Mouse (Mus musculus) CH12.LX (cell line): ENCODE data around the gene Mttp. TPM values are rescaled to one million over a fixed set of nuclear protein-coding genes. Genes with fewer than 3 reads are reported as not detected.

Experiments
- DNase-seq: peaks from one replicate; pipeline ENCODE4 v3.0.0-alpha.2; 2013; ENCODE audit errors: extremely low read depth
- H3K27ac ChIP-seq: 2 replicates; pipeline ENCODE4 v1.5.1; 2012; ENCODE audit warnings: low read depth, mild to moderate bottlenecking, control low read depth, moderate library complexity; ENCODE audit not compliant: insufficient read depth
- H3K27me3 ChIP-seq: replicated peaks from 2 replicates; pipeline ENCODE3; 2012; ENCODE audit warnings: inconsistent platforms
- H3K36me3 ChIP-seq, 2 experiments: replicated peaks in 1 of 2; 2 replicates each; pipeline versions ENCODE3 to v1.6.1; 2012; ENCODE audit warnings: inconsistent platforms in 1 of 2, low read length in 1 of 2, mild to moderate bottlenecking in 1 of 2, mixed read lengths in 1 of 2, moderate library complexity in 1 of 2; ENCODE audit not compliant: control insufficient read depth in 1 of 2, insufficient read depth in 1 of 2
- H3K4me1 ChIP-seq, 2 experiments: 2 replicates each; pipeline ENCODE4 v1.6.1; 2012; ENCODE audit warnings: inconsistent platforms in 1 of 2, moderate library complexity in 1 of 2; ENCODE audit not compliant: insufficient read depth in 2 of 2, control insufficient read depth in 1 of 2
- H3K4me2 ChIP-seq: 2 replicates; pipeline ENCODE4 v1.6.1; 2012; ENCODE audit warnings: low read depth, mild to moderate bottlenecking, control low read depth; ENCODE audit not compliant: poor library complexity, insufficient read depth, severe bottlenecking
- H3K4me3 ChIP-seq, 3 experiments: fragments of 150-350 bp in 1 of 3; sonication (generic) in 1 of 3; replicated peaks in 1 of 3; 2 replicates each; pipeline versions ENCODE3 to v1.5.1; 2011 to 2012; ENCODE audit warnings: low read depth in 2 of 3, low read length in 2 of 3, mild to moderate bottlenecking in 2 of 3, moderate library complexity in 2 of 3, control low read depth in 1 of 3, improper control_type of control experiment in 1 of 3, inconsistent platforms in 1 of 3, mixed read lengths in 1 of 3; ENCODE audit not compliant: poor library complexity in 1 of 3
- H3K79me2 ChIP-seq: replicated peaks from 2 replicates; pipeline ENCODE4 v1.6.1; 2012; ENCODE audit warnings: mild to moderate bottlenecking, moderate library complexity; ENCODE audit not compliant: control insufficient read depth, poor library complexity, insufficient read depth, severe bottlenecking; ENCODE audit errors: extremely low read depth
- H3K9ac ChIP-seq: 2 replicates; pipeline ENCODE4 v1.6.1; 2012; ENCODE audit warnings: low read depth, mild to moderate bottlenecking, control low read depth, moderate library complexity; ENCODE audit not compliant: insufficient read depth
- H3K9me3 ChIP-seq: replicated peaks from 2 replicates; pipeline ENCODE3; 2012; ENCODE audit warnings: low read length, inconsistent platforms, mixed read lengths
- BHLHE40 ChIP-seq: IDR thresholded peaks from 2 replicates; pipeline ENCODE4 v1.6.1; 2011; ENCODE audit warnings: mild to moderate bottlenecking, low read depth, low read length, improper control_type of control experiment
- CHD1 ChIP-seq: IDR thresholded peaks from 2 replicates; pipeline ENCODE4 v1.6.1; 2012; ENCODE audit warnings: low read depth, low read length, improper control_type of control experiment, inconsistent platforms
- CHD2 ChIP-seq: IDR thresholded peaks from 2 replicates; pipeline ENCODE4 v1.6.1; 2011; ENCODE audit warnings: low read length, improper control_type of control experiment
- CTCF ChIP-seq, 2 experiments: IDR thresholded peaks in 1 of 2; conservative IDR thresholded peaks in 1 of 2; 2 replicates each; pipeline ENCODE4 v1.5.1; 2011 to 2012; ENCODE audit warnings: low read depth in 2 of 2, low read length in 2 of 2, improper control_type of control experiment in 1 of 2, inconsistent platforms in 1 of 2, mild to moderate bottlenecking in 1 of 2, moderate library complexity in 1 of 2
- E2F4 ChIP-seq: IDR thresholded peaks from 2 replicates; pipeline ENCODE4 v1.6.1; 2011; ENCODE audit warnings: low read depth, low read length, improper control_type of control experiment; ENCODE audit not compliant: insufficient replicate concordance
- ELF1 ChIP-seq: IDR thresholded peaks from 2 replicates; pipeline ENCODE4 v1.6.1; 2014; ENCODE audit warnings: low read depth, mild to moderate bottlenecking, inconsistent platforms, low read length, improper control_type of control experiment
- EP300 ChIP-seq: IDR thresholded peaks from 2 replicates; pipeline ENCODE4 v1.6.1; 2011; ENCODE audit warnings: low read length, improper control_type of control experiment
- ETS1 ChIP-seq: conservative IDR thresholded peaks from 2 replicates; pipeline ENCODE4 v1.6.1; 2012; ENCODE audit warnings: low read depth, mild to moderate bottlenecking, inconsistent platforms, low read length, improper control_type of control experiment, moderate library complexity
- GABPA ChIP-seq: IDR thresholded peaks from 2 replicates; pipeline ENCODE4 v1.6.1; 2012; ENCODE audit warnings: low read depth, low read length, improper control_type of control experiment, inconsistent platforms; ENCODE audit not compliant: insufficient replicate concordance
- HCFC1 ChIP-seq: IDR thresholded peaks from 2 replicates; pipeline ENCODE4 v1.6.1; 2012; ENCODE audit warnings: low read depth, mild to moderate bottlenecking, inconsistent platforms, low read length, improper control_type of control experiment
- IRF4 ChIP-seq: IDR thresholded peaks from 2 replicates; pipeline ENCODE4 v1.6.1; 2014; ENCODE audit warnings: low read depth, mild to moderate bottlenecking, inconsistent platforms, low read length, improper control_type of control experiment
- JUN ChIP-seq: IDR thresholded peaks from 2 replicates; pipeline ENCODE4 v1.6.1; 2011; ENCODE audit warnings: low read depth, mild to moderate bottlenecking, low read length, improper control_type of control experiment, moderate library complexity; ENCODE audit not compliant: insufficient read depth
- JUND ChIP-seq: conservative IDR thresholded peaks from 2 replicates; pipeline ENCODE4 v1.6.1; 2011; ENCODE audit warnings: low read depth, low read length, improper control_type of control experiment
- KAT2A ChIP-seq: IDR thresholded peaks from 2 replicates; pipeline ENCODE4 v1.6.1; 2012; ENCODE audit warnings: low read length, improper control_type of control experiment, inconsistent platforms; ENCODE audit not compliant: insufficient replicate concordance
- MAFK ChIP-seq: IDR thresholded peaks from 2 replicates; pipeline ENCODE4 v1.6.1; 2011; ENCODE audit warnings: low read length, improper control_type of control experiment; ENCODE audit not compliant: insufficient replicate concordance
- MAX ChIP-seq: IDR thresholded peaks from 2 replicates; pipeline ENCODE4 v1.6.1; 2011; ENCODE audit warnings: low read length, improper control_type of control experiment
- MAZ ChIP-seq: IDR thresholded peaks from 2 replicates; pipeline ENCODE4 v1.6.1; 2012; ENCODE audit warnings: low read depth, mild to moderate bottlenecking, inconsistent platforms, low read length, improper control_type of control experiment, moderate library complexity
- MEF2A ChIP-seq: IDR thresholded peaks from 2 replicates; pipeline ENCODE4 v1.6.1; 2014; ENCODE audit warnings: low read depth, mild to moderate bottlenecking, inconsistent platforms, low read length, improper control_type of control experiment, borderline replicate concordance
- MXI1 ChIP-seq: IDR thresholded peaks from 2 replicates; pipeline ENCODE4 v1.6.1; 2011; ENCODE audit warnings: mild to moderate bottlenecking, low read depth, low read length, improper control_type of control experiment
- MYC ChIP-seq: IDR thresholded peaks from 2 replicates; pipeline ENCODE4 v1.6.1; 2011; ENCODE audit warnings: low read depth, mild to moderate bottlenecking, improper control_type of control experiment, low read length
- NELFE ChIP-seq: IDR thresholded peaks from 2 replicates; pipeline ENCODE4 v1.6.1; 2011; ENCODE audit warnings: low read depth, low read length, improper control_type of control experiment
- NRF1 ChIP-seq: IDR thresholded peaks from 2 replicates; pipeline ENCODE4 v1.6.1; 2014; ENCODE audit warnings: low read depth, mild to moderate bottlenecking, inconsistent platforms, low read length, improper control_type of control experiment, moderate library complexity
- PAX5 ChIP-seq: IDR thresholded peaks from 2 replicates; pipeline ENCODE4 v1.6.1; 2012; ENCODE audit warnings: low read length, inconsistent platforms, mixed read lengths
- POLR2A ChIP-seq: IDR thresholded peaks from 2 replicates; pipeline ENCODE4 v1.6.1; 2011; ENCODE audit warnings: low read depth, mild to moderate bottlenecking, improper control_type of control experiment, low read length
- POLR2AphosphoS2 ChIP-seq: IDR thresholded peaks from 2 replicates; pipeline ENCODE4 v1.6.1; 2011; ENCODE audit warnings: low read depth, low read length, improper control_type of control experiment
- RAD21 ChIP-seq: IDR thresholded peaks from 2 replicates; pipeline ENCODE4 v1.6.1; 2011; ENCODE audit warnings: low read depth, mild to moderate bottlenecking, low read length, improper control_type of control experiment, moderate library complexity
- RCOR1 ChIP-seq: conservative IDR thresholded peaks from 2 replicates; pipeline ENCODE4 v1.6.1; 2012; ENCODE audit warnings: low read depth, mild to moderate bottlenecking, inconsistent platforms, low read length, improper control_type of control experiment
- SIN3A ChIP-seq: IDR thresholded peaks from 2 replicates; pipeline ENCODE4 v1.6.1; 2012; ENCODE audit warnings: low read length, improper control_type of control experiment, inconsistent platforms
- SMC3 ChIP-seq: IDR thresholded peaks from 2 replicates; pipeline ENCODE4 v1.6.1; 2011; ENCODE audit warnings: low read depth, low read length, improper control_type of control experiment
- TBP ChIP-seq: conservative IDR thresholded peaks from 2 replicates; pipeline ENCODE4 v1.6.1; 2011; ENCODE audit warnings: low read depth, low read length, improper control_type of control experiment
- TCF12 ChIP-seq: IDR thresholded peaks from 2 replicates; pipeline ENCODE4 v1.6.1; 2014; ENCODE audit warnings: low read depth, mild to moderate bottlenecking, inconsistent platforms, low read length, improper control_type of control experiment
- UBTF ChIP-seq: IDR thresholded peaks from 2 replicates; pipeline ENCODE4 v1.6.1; 2012; ENCODE audit warnings: low read depth, mild to moderate bottlenecking, inconsistent platforms, low read length, improper control_type of control experiment, moderate library complexity
- USF1 ChIP-seq: IDR thresholded peaks from 2 replicates; pipeline ENCODE4 v1.6.1; 2014; ENCODE audit warnings: low read depth, mild to moderate bottlenecking, inconsistent platforms, low read length, improper control_type of control experiment
- USF2 ChIP-seq: conservative IDR thresholded peaks from 2 replicates; pipeline ENCODE4 v1.6.1; 2011; ENCODE audit warnings: low read depth, low read length, improper control_type of control experiment
- ZC3H11A ChIP-seq: IDR thresholded peaks from 2 replicates; pipeline ENCODE4 v1.6.1; 2012; ENCODE audit warnings: low read depth, mild to moderate bottlenecking, inconsistent platforms, low read length, improper control_type of control experiment
- ZKSCAN1 ChIP-seq: IDR thresholded peaks from 2 replicates; pipeline ENCODE4 v1.6.1; 2012; ENCODE audit warnings: low read depth, inconsistent platforms, low read length, improper control_type of control experiment, borderline replicate concordance
- ZMIZ1 ChIP-seq: IDR thresholded peaks from 2 replicates; pipeline ENCODE4 v1.6.1; 2012; ENCODE audit warnings: low read depth, mild to moderate bottlenecking, inconsistent platforms, low read length, improper control_type of control experiment
- ZNF384 ChIP-seq: IDR thresholded peaks from 2 replicates; pipeline ENCODE4 v1.6.1; 2012; ENCODE audit warnings: low read depth, low read length, improper control_type of control experiment, inconsistent platforms
- dilution Hi-C: fragments of 300-500 bp; cut with MboI; formaldehyde crosslinking; loops from 2 replicates; pipeline ENCODE4 v1.14.3; 2020; ENCODE audit warnings: low sequenced_read_pairs; ENCODE audit not compliant: extremely low pct_unique_long_range_greater_than_20kb, extremely low pct_ligation_motif_present
- in situ Hi-C: fragments of 300-500 bp; cut with MboI; formaldehyde crosslinking; loops from 3 replicates; pipeline ENCODE4 v1.14.3; 2019; ENCODE audit warnings: low sequenced_read_pairs, low pct_ligation_motif_present, low pct_unique_long_range_greater_than_20kb, mixed read lengths
- polyA plus RNA-seq: library from polyadenylated mRNA; unstranded; fragments of >175 nt; gene quantifications from 2 replicates; pipeline ENCODE4 v1.2.1, GENCODE M21; 2012; ENCODE audit warnings: low read depth; ENCODE audit not compliant: insufficient read length
- total RNA-seq, 2 experiments: library from RNA; depleted of rRNA; stranded (reverse); fragments of 300-350 nt in 1 of 2; fragments of >200 nt in 1 of 2; gene quantifications; 2 replicates each; pipeline ENCODE4 v1.2.3; 2012 to 2014

Gene Mttp
- total and polyA plus RNA-seq, 3 experiments: 4.5 to 6.3 (median 5.9) TPM

GRCm38 (mm10) chr3:138142052-138142732, 2.6 kb downstream of the Mttp start:
- Histone ChIP-seq H3K27ac (no peak overlapping the region), H3K79me2 (peaks cover 10% of the 10 kb centered on the region), H3K4me3 (peak overlapping the region; percentile 40 to 79 (median 50)), H3K36me3 (peaks cover 3 to 19% of the 10 kb centered on the region in 2 experiments), H3K4me2 (peak overlapping the region; percentile 96), H3K9me3 (peaks cover 4% of the 10 kb centered on the region), H3K9ac (peak overlapping the region; percentile 44), H3K27me3 (no peaks in the 10 kb centered on the region), H3K4me1 (peaks cover 5 to 26% of the 10 kb centered on the region in 2 experiments)
- dilution Hi-C loops: loop anchor here (25.0 kb wide), 1 partner anchor 355 kb away; no protein-coding TSS in a partner anchor
- TF ChIP-seq CHD2 (no peak), SMC3 (no peak), ZNF384 (peak; percentile 65), BHLHE40 (0 out of 2 replicates have a peak, but pooled peaks have one; percentile 3), PAX5 (no peak), RCOR1 (0 out of 2 replicates have a peak, but pooled peaks have one; percentile 18), GABPA (no peak), ZKSCAN1 (no peak), NRF1 (no peak), JUN (no peak), MYC (no peak), EP300 (no peak), POLR2AphosphoS2 (no peak), USF2 (no peak), TCF12 (no peak), UBTF (no peak), MAX (peak; percentile 9; the same call in 1 of the 2 replicates), ZMIZ1 (no peak), MAZ (0 out of 2 replicates have a peak, but pooled peaks have one; percentile 39), SIN3A (no peak), CHD1 (0 out of 2 replicates have a peak, but pooled peaks have one; percentile 19), ELF1 (0 out of 2 replicates have a peak, but pooled peaks have one; percentile 17), E2F4 (no peak), HCFC1 (no peak), ZC3H11A (no peak), ETS1 (no peak), MXI1 (peak; percentile 57; the same call in 1 of the 2 replicates), TBP (no peak), MEF2A (no peak), JUND (no peak), CTCF (conservative IDR thresholded peaks at IDR 0.05 in 1 of 2, IDR thresholded peaks at IDR 0.05 in 1 of 2; ENCODE audit: low read depth in 2 of 2, low read length in 2 of 2) (no peak), USF1 (no peak), NELFE (no peak; the same call in 1 of the 2 replicates), IRF4 (no peak), KAT2A (no peak), POLR2A (no peak), RAD21 (no peak), MAFK (no peak)
- peak; percentile 50 for DNase-seq
- in situ Hi-C loops: loop anchor here (10.0 kb wide), 1 partner anchor 277 kb away; the partner anchor contains the start of genes Dnajb14 and H2afz
